Mouse (Mus musculus): ENCODE measurements at regions not wholly inside any gene's neighbourhood (a gene's known extent, or its start where the extent isn't known, plus 50 kb on each side); places are given as distances from the start of the nearest gene placed in this dataset.

DNA sequence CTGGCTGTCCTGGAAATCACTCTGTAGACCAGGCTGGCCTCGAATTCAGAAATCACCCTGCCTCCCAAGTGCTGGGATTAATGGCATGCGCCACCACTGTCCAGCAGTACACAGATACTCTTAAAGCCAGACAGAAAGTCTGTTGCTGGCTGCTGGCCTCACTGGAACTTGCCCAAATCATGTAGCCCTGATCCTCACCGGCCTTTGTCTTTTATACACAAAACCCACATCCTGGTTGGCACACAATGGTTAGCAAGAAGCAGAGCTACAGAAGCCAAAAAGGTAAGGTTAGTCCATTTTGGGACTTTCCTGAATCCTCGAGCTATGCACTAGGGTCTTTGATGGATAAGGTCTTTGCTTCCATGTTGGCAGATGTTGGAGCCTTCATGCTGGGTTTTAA is 157.2 kb upstream of the Trim24 start:
- TF ChIP-seq CTCF (IDR thresholded peaks at IDR 0.05; ENCODE audit: low read depth, low read length), result no peak
- no peak for TF ChIP-seq POLR2A (IDR thresholded peaks at IDR 0.05; ENCODE audit: borderline replicate concordance, low read depth, low read length)
